Mouse (Mus musculus) hindbrain, embryonic 13.5 days (tissue): ENCODE results near the gene Ccdc134. TPM values are rescaled to one million over a fixed set of nuclear protein-coding genes. Genes with fewer than 3 reads are reported as not detected.
A peak's percentile ranks its signal among the peaks of the same experiment; 100 is the strongest.

ENCODE experiments used
- ATAC-seq: fragments of 200-750 bp; cut with Nextera tagmentation; 2 replicates; pipeline ENCODE4 v1.8.0; 2017; ENCODE audit warnings: moderate TSS enrichment; ENCODE audit not compliant: low FRiP score
- H3K27ac ChIP-seq: fragments of 300-500 bp; sonication (generic); 2 replicates; pipeline ENCODE4 v1.5.1; 2015; ENCODE audit warnings: inconsistent platforms, mild to moderate bottlenecking, moderate library complexity
- H3K27me3 ChIP-seq: fragments of 300-500 bp; sonication (generic); 2 replicates; pipeline ENCODE4 v1.6.1; 2015; ENCODE audit warnings: mild to moderate bottlenecking, inconsistent platforms
- H3K36me3 ChIP-seq: fragments of 300-500 bp; sonication (generic); 2 replicates; pipeline ENCODE4 v1.6.1; 2015; ENCODE audit warnings: mild to moderate bottlenecking, inconsistent platforms
- H3K4me1 ChIP-seq: fragments of 300-500 bp; sonication (generic); replicated peaks from 2 replicates; pipeline ENCODE4 v1.6.1; 2015; ENCODE audit warnings: inconsistent platforms
- H3K4me2 ChIP-seq: fragments of 300-500 bp; sonication (generic); 2 replicates; pipeline ENCODE4 v1.6.1; 2015; ENCODE audit warnings: inconsistent platforms, mild to moderate bottlenecking, moderate library complexity
- H3K4me3 ChIP-seq: fragments of 300-500 bp; sonication (generic); 2 replicates; pipeline ENCODE4 v1.5.1; 2015; ENCODE audit warnings: mild to moderate bottlenecking, inconsistent platforms
- H3K9ac ChIP-seq: fragments of 300-500 bp; sonication (generic); 2 replicates; pipeline ENCODE4 v1.6.1; 2015; ENCODE audit warnings: mild to moderate bottlenecking, inconsistent platforms
- H3K9me3 ChIP-seq: fragments of 300-500 bp; sonication (generic); 2 replicates; pipeline ENCODE4 v1.6.1; 2016; ENCODE audit warnings: inconsistent platforms
- WGBS: fragments of 180-500 bp; shearing (Covaris S2); methylation state at CpG from one replicate; pipeline ENCODE4 v1.1.7; 2015; 5-methylcytosine and 5-hydroxymethylcytosine counted together
- polyA plus RNA-seq: library from polyadenylated mRNA; unstranded; fragments of >200 nt; fragmentation: Nextera tagmentation; extraction: Ambion mirVana; gene quantifications from 2 replicates; pipeline ENCODE4 v1.2.1, GENCODE M21; 2015

Gene Ccdc134
- polyA plus RNA-seq, 1 experiment from 2014 or later, result 13.0 TPM

- ATAC-seq, result no peak
- Histone ChIP-seq H3K4me2 (no peak overlapping the region), H3K9ac (no peak overlapping the region), H3K4me3 (no peak overlapping the region), H3K4me1 (no peaks in the 10 kb centered on the region; the same call in 1 of the 2 replicates), H3K27ac (no peak overlapping the region), H3K36me3 (peaks cover 100% of the 10 kb centered on the region), H3K9me3 (0 out of 2 replicates have a peak, but pooled peaks cover 5% of the 10 kb centered on the region), H3K27me3 (no peaks in the 10 kb centered on the region)
- 73% methylated on average over 10 of the region's 10 CpGs for WGBS
Measured at GRCm38 (mm10) chr15:82183596-82183995, 55.9 kb downstream of the Ccdc134 start.

- H3K4me1 ChIP-seq, result no peaks in the 10 kb centered on the region; the same call in 1 of the 2 replicates
Measured at GRCm38 (mm10) chr15:82184183-82184582, 56.5 kb downstream of the Ccdc134 start.

GRCm38 (mm10) chr15:82184656-82185055, 56.9 kb downstream of the Ccdc134 start:
- H3K9ac ChIP-seq, result 0 out of 2 replicates have a peak overlapping the region, but pooled peaks have one; percentile 13
- WGBS, result 89% methylated on average over 10 of the region's 10 CpGs
- no peak for ATAC-seq
- no peak overlapping the region for H3K4me3 ChIP-seq
- no peak overlapping the region for H3K27ac ChIP-seq
- no peak overlapping the region for H3K4me2 ChIP-seq
- 0 out of 2 replicates have a peak, but pooled peaks cover 5% of the 10 kb centered on the region for H3K9me3 ChIP-seq
- H3K36me3 ChIP-seq, result peaks cover 99% of the 10 kb centered on the region
- no peaks in the 10 kb centered on the region for H3K27me3 ChIP-seq
- no peaks in the 10 kb centered on the region; the same call in 1 of the 2 replicates for H3K4me1 ChIP-seq

More at GRCm38 (mm10) chr15:82184183-82184582, 56.5 kb downstream of the Ccdc134 start:
- H3K27ac ChIP-seq, result no peak overlapping the region
- H3K9ac ChIP-seq, result peak overlapping the region; percentile 13; the same call in 1 of the 2 replicates
- no peaks in the 10 kb centered on the region for H3K27me3 ChIP-seq
- H3K4me3 ChIP-seq, result no peak overlapping the region
- peaks cover 99% of the 10 kb centered on the region for H3K36me3 ChIP-seq
- 80% methylated on average over 7 of the region's 7 CpGs for WGBS
- no peak for ATAC-seq
- no peak overlapping the region for H3K4me2 ChIP-seq
- 0 out of 2 replicates have a peak, but pooled peaks cover 5% of the 10 kb centered on the region for H3K9me3 ChIP-seq

GRCm38 (mm10) chr15:82185062-82185783, 57.5 kb downstream of the Ccdc134 start:
- H3K4me3 ChIP-seq, result no peak overlapping the region
- H3K4me2 ChIP-seq, result no peak overlapping the region
- peaks cover 99% of the 10 kb centered on the region for H3K36me3 ChIP-seq
- 87% methylated on average over 14 of the region's 14 CpGs for WGBS
- no peak for ATAC-seq
- H3K27me3 ChIP-seq, result no peaks in the 10 kb centered on the region
- H3K4me1 ChIP-seq, result no peaks in the 10 kb centered on the region; the same call in 1 of the 2 replicates
- 0 out of 2 replicates have a peak, but pooled peaks cover 5% of the 10 kb centered on the region for H3K9me3 ChIP-seq
- H3K27ac ChIP-seq, result peak overlapping the region; percentile 18; the same call in 1 of the 2 replicates
- H3K9ac ChIP-seq, result no peak overlapping the region

GRCm38 (mm10) chr15:82186131-82186530, 58.4 kb downstream of the Ccdc134 start:
- no peak overlapping the region for H3K9ac ChIP-seq
- 0 out of 2 replicates have a peak, but pooled peaks cover 5% of the 10 kb centered on the region for H3K9me3 ChIP-seq
- H3K27me3 ChIP-seq, result no peaks in the 10 kb centered on the region
- peaks cover 96% of the 10 kb centered on the region for H3K36me3 ChIP-seq
- no peak for ATAC-seq
- H3K4me3 ChIP-seq, result no peak overlapping the region
- H3K4me2 ChIP-seq, result no peak overlapping the region
- 81% methylated on average over 14 of the region's 14 CpGs for whole genome bisulfite sequencing
- 0 out of 2 replicates have a peak overlapping the region, but pooled peaks have one; percentile 18 for H3K27ac ChIP-seq
- H3K4me1 ChIP-seq, result no peaks in the 10 kb centered on the region; the same call in 1 of the 2 replicates

- 95% methylated on average over 5 of the region's 5 CpGs for WGBS
- H3K9ac ChIP-seq, result no peak overlapping the region
Measured at GRCm38 (mm10) chr15:82186931-82187330, 59.2 kb downstream of the Ccdc134 start.

GRCm38 (mm10) chr15:82187401-82187800, 59.7 kb downstream of the Ccdc134 start:
- H3K9me3 ChIP-seq, result no peaks in the 10 kb centered on the region
- no peak overlapping the region for H3K9ac ChIP-seq
- no peak overlapping the region for H3K4me2 ChIP-seq
- WGBS, result 91% methylated on average over 4 of the region's 4 CpGs
- H3K4me3 ChIP-seq, result no peak overlapping the region
- ATAC-seq, result no peak
- H3K36me3 ChIP-seq, result peaks cover 96% of the 10 kb centered on the region
- no peaks in the 10 kb centered on the region; the same call in 1 of the 2 replicates for H3K4me1 ChIP-seq
- H3K27ac ChIP-seq, result no peak overlapping the region
- H3K27me3 ChIP-seq, result no peaks in the 10 kb centered on the region

More at GRCm38 (mm10) chr15:82186931-82187330, 59.2 kb downstream of the Ccdc134 start:
- no peak overlapping the region for H3K4me3 ChIP-seq
- H3K27me3 ChIP-seq, result no peaks in the 10 kb centered on the region
- no peak overlapping the region for H3K27ac ChIP-seq
- H3K9me3 ChIP-seq, result 0 out of 2 replicates have a peak, but pooled peaks cover 4% of the 10 kb centered on the region
- H3K4me1 ChIP-seq, result no peaks in the 10 kb centered on the region; the same call in 1 of the 2 replicates
- ATAC-seq, result no peak
- H3K36me3 ChIP-seq, result peaks cover 96% of the 10 kb centered on the region
- no peak overlapping the region for H3K4me2 ChIP-seq

GRCm38 (mm10) chr15:82187924-82188323, 60.2 kb downstream of the Ccdc134 start:
- Histone ChIP-seq H3K9me3 (no peaks in the 10 kb centered on the region), H3K9ac (no peak overlapping the region)
- 97% methylated on average over 1 of the region's 1 CpGs for WGBS

GRCm38 (mm10) chr15:82188481-82189240, 60.9 kb downstream of the Ccdc134 start:
- Histone ChIP-seq H3K27me3 (no peaks in the 10 kb centered on the region), H3K36me3 (peaks cover 96% of the 10 kb centered on the region), H3K27ac (no peak overlapping the region), H3K4me3 (no peak overlapping the region), H3K4me2 (no peak overlapping the region), H3K9me3 (no peaks in the 10 kb centered on the region), H3K9ac (no peak overlapping the region), H3K4me1 (no peaks in the 10 kb centered on the region; the same call in 1 of the 2 replicates)
- ATAC-seq, result no peak
- 93% methylated on average over 10 of the region's 10 CpGs for WGBS

More at GRCm38 (mm10) chr15:82187924-82188323, 60.2 kb downstream of the Ccdc134 start:
- no peaks in the 10 kb centered on the region; the same call in 1 of the 2 replicates for H3K4me1 ChIP-seq
- H3K27me3 ChIP-seq, result no peaks in the 10 kb centered on the region
- no peak overlapping the region for H3K4me3 ChIP-seq
- no peak overlapping the region for H3K27ac ChIP-seq
- no peak overlapping the region for H3K4me2 ChIP-seq
- no peak for ATAC-seq
- H3K36me3 ChIP-seq, result peaks cover 96% of the 10 kb centered on the region

Other genes with a start within 250 kb of the Ccdc134 start
- 73.3 and 76.8 TPM in 2 replicates for gene Polr3h, start 201.7 kb upstream of the Ccdc134 start, polyA plus RNA-seq
- 130 and 137 TPM in 2 replicates for gene Csdc2, start 191.2 kb upstream of the Ccdc134 start, polyA plus RNA-seq
- gene Pmm1, start 167.0 kb upstream of the Ccdc134 start, polyA plus RNA-seq, result 62.9 and 65.3 TPM in 2 replicates
- not detected in 2 replicates for gene 1700029P11Rik, start 147.4 kb upstream of the Ccdc134 start, polyA plus RNA-seq
- 43.4 and 44.9 TPM in 2 replicates for gene Xrcc6, start 140.1 kb upstream of the Ccdc134 start, polyA plus RNA-seq
- gene Desi1, start 94.1 kb upstream of the Ccdc134 start, polyA plus RNA-seq, result 42.2 and 45.1 TPM in 2 replicates
- 225 and 241 TPM in 2 replicates for gene Snu13, start 80.3 kb upstream of the Ccdc134 start, polyA plus RNA-seq
- gene 4930407I10Rik, start 68.8 kb upstream of the Ccdc134 start, polyA plus RNA-seq, result not detected in 2 replicates
- 0.05 TPM in 1 of 2 replicates, not detected in the other for gene Mei1, start 57.9 kb upstream of the Ccdc134 start, polyA plus RNA-seq
- 179 and 193 TPM in 2 replicates for gene Srebf2, start 19.3 kb downstream of the Ccdc134 start, polyA plus RNA-seq
- gene Shisa8, start 84.9 kb downstream of the Ccdc134 start, polyA plus RNA-seq, result 0.93 and 1.8 TPM in 2 replicates
- gene Tnfrsf13c, start 96.4 kb downstream of the Ccdc134 start, polyA plus RNA-seq, result not detected in 2 replicates
- 20.0 and 22.0 TPM in 2 replicates for gene Cenpm, start 116.8 kb downstream of the Ccdc134 start, polyA plus RNA-seq
- 8.9 and 9.2 TPM in 2 replicates for gene 1500009C09Rik, start 124.5 kb downstream of the Ccdc134 start, polyA plus RNA-seq
- 329 and 346 TPM in 2 replicates for gene Sept3, start 147.0 kb downstream of the Ccdc134 start, polyA plus RNA-seq
- 0.16 and 0.18 TPM in 2 replicates for gene Wbp2nl, start 171.0 kb downstream of the Ccdc134 start, polyA plus RNA-seq
- 29.3 and 30.2 TPM in 2 replicates for gene Naga, start 211.0 kb downstream of the Ccdc134 start, polyA plus RNA-seq
- gene Pheta2, start 211.0 kb downstream of the Ccdc134 start, polyA plus RNA-seq, result 1.9 and 2.3 TPM in 2 replicates
- gene Smdt1, start 211.0 kb downstream of the Ccdc134 start, polyA plus RNA-seq, result 348 and 365 TPM in 2 replicates
- gene Ndufa6, start 226.4 kb downstream of the Ccdc134 start, polyA plus RNA-seq, result 363 and 382 TPM in 2 replicates